Mouse (Mus musculus) forebrain, embryonic 11.5 days (tissue): ENCODE measurements around the gene Wdr4. TPM values are rescaled to one million over a fixed set of nuclear protein-coding genes. Genes with fewer than 3 reads are reported as not detected.

Experiments used
- ATAC-seq: fragments of 200-750 bp; cut with Nextera tagmentation; replicated peaks from 2 replicates; pipeline ENCODE4 v1.8.0; 2017; ENCODE audit warnings: moderate TSS enrichment; ENCODE audit not compliant: low FRiP score
- DNase-seq: peaks from one replicate; pipeline ENCODE4 v3.0.0-alpha.2; 2017; ENCODE audit warnings: low spot score
- H3K27ac ChIP-seq: fragments of 300-500 bp; sonication (generic); 2 replicates; pipeline ENCODE4 v1.5.1; 2014; ENCODE audit warnings: low read depth, low read length
- H3K27me3 ChIP-seq: fragments of 300-500 bp; sonication (generic); 2 replicates; pipeline ENCODE4 v1.6.1; 2014; ENCODE audit warnings: mild to moderate bottlenecking, low read length, mixed read lengths; ENCODE audit not compliant: control insufficient read depth, insufficient read depth
- H3K36me3 ChIP-seq: fragments of 300-500 bp; sonication (generic); 2 replicates; pipeline ENCODE4 v1.6.1; 2014; ENCODE audit warnings: mild to moderate bottlenecking, low read length, moderate library complexity, mixed read lengths; ENCODE audit not compliant: control insufficient read depth, insufficient read depth
- H3K4me1 ChIP-seq: fragments of 300-500 bp; sonication (generic); replicated peaks from 2 replicates; pipeline ENCODE4 v1.6.1; 2014; ENCODE audit warnings: low read length, mixed read lengths; ENCODE audit not compliant: control insufficient read depth, insufficient read depth
- H3K4me2 ChIP-seq: fragments of 300-500 bp; sonication (generic); 2 replicates; pipeline ENCODE4 v1.6.1; 2014; ENCODE audit warnings: low read depth, mild to moderate bottlenecking, low read length, moderate library complexity, mixed read lengths; ENCODE audit not compliant: severe bottlenecking
- H3K4me3 ChIP-seq: fragments of 300-500 bp; sonication (generic); 2 replicates; pipeline ENCODE4 v1.5.1; 2014; ENCODE audit warnings: low read depth, low read length
- H3K9ac ChIP-seq: fragments of 300-500 bp; sonication (generic); 2 replicates; pipeline ENCODE4 v1.6.1; 2014; ENCODE audit warnings: low read length
- H3K9me3 ChIP-seq: fragments of 300-500 bp; sonication (generic); 2 replicates; pipeline ENCODE4 v1.6.1; 2016; ENCODE audit warnings: low read length, mixed read lengths; ENCODE audit not compliant: control insufficient read depth
- WGBS: fragments of 180-500 bp; shearing (Covaris S2); extraction: QIAGEN DNeasy Blood & Tissue Kit; methylation state at CpG from one replicate; pipeline ENCODE4 v1.1.7; 2014; 5-methylcytosine and 5-hydroxymethylcytosine counted together
- polyA plus RNA-seq: library from polyadenylated mRNA; unstranded; fragments of >200 nt; fragmentation: Nextera tagmentation; extraction: Ambion mirVana; gene quantifications from 2 replicates; pipeline ENCODE4 v1.2.1, GENCODE M21; 2014

The Wdr4 gene
- polyA plus RNA-seq, 1 experiment from 2014 or later, result 48.9 TPM

- no peak overlapping the region for H3K4me2 ChIP-seq
- DNase-seq (no peak), ATAC-seq (no peak)
- H3K9me3 ChIP-seq, result no peaks in the 10 kb centered on the region
- no peak overlapping the region for H3K4me3 ChIP-seq
- H3K27ac ChIP-seq, result no peak overlapping the region
- no peak overlapping the region for H3K9ac ChIP-seq
- no peaks in the 10 kb centered on the region for H3K27me3 ChIP-seq
- peaks cover 2% of the 10 kb centered on the region for H3K4me1 ChIP-seq
- peaks cover 3% of the 10 kb centered on the region; the same call in 1 of the 2 replicates for H3K36me3 ChIP-seq
- WGBS, result 80% methylated on average over 6 of the region's 6 CpGs
These were observed 45.4 kb downstream of the Wdr4 start for GRCm38 (mm10) chr17:31474388-31474787.

GRCm38 (mm10) chr17:31470766-31471418, 48.9 kb downstream of the Wdr4 start:
- no peak overlapping the region for H3K9ac ChIP-seq
- ATAC-seq, result no peak
- H3K4me3 ChIP-seq, result no peak overlapping the region
- no peak for DNase-seq
- H3K27ac ChIP-seq, result no peak overlapping the region
- H3K27me3 ChIP-seq, result no peaks in the 10 kb centered on the region
- H3K36me3 ChIP-seq, result peaks cover 12% of the 10 kb centered on the region; the same call in 1 of the 2 replicates
- peaks cover 2% of the 10 kb centered on the region for H3K4me1 ChIP-seq
- H3K4me2 ChIP-seq, result no peak overlapping the region
- WGBS, result 66% methylated on average over 5 of the region's 5 CpGs
- H3K9me3 ChIP-seq, result no peaks in the 10 kb centered on the region

- Histone ChIP-seq H3K27ac (no peak overlapping the region), H3K4me3 (no peak overlapping the region), H3K27me3 (no peaks in the 10 kb centered on the region), H3K4me2 (no peak overlapping the region), H3K36me3 (peaks cover 12% of the 10 kb centered on the region; the same call in 1 of the 2 replicates), H3K9ac (no peak overlapping the region), H3K9me3 (no peaks in the 10 kb centered on the region), H3K4me1 (peaks cover 2% of the 10 kb centered on the region)
- ATAC-seq, result no peak
- no peak for DNase-seq
- WGBS, result 75% methylated on average over 5 of the region's 5 CpGs
These were observed 51.3 kb downstream of the Wdr4 start for GRCm38 (mm10) chr17:31468496-31468895.

- no peak overlapping the region for H3K27ac ChIP-seq
- peaks cover 12% of the 10 kb centered on the region; the same call in 1 of the 2 replicates for H3K36me3 ChIP-seq
- no peaks in the 10 kb centered on the region for H3K27me3 ChIP-seq
- no peaks in the 10 kb centered on the region for H3K9me3 ChIP-seq
- ATAC-seq (no peak), DNase-seq (no peak)
- no peak overlapping the region for H3K9ac ChIP-seq
- peaks cover 2% of the 10 kb centered on the region for H3K4me1 ChIP-seq
- no peak overlapping the region for H3K4me3 ChIP-seq
- WGBS, result 89% methylated on average over 3 of the region's 3 CpGs
- H3K4me2 ChIP-seq, result no peak overlapping the region
These were observed 52.9 kb downstream of the Wdr4 start for GRCm38 (mm10) chr17:31466854-31467253.

GRCm38 (mm10) chr17:31462506-31462905, 57.3 kb downstream of the Wdr4 start:
- H3K9ac ChIP-seq, result no peak overlapping the region
- no peak overlapping the region for H3K27ac ChIP-seq
- H3K27me3 ChIP-seq, result no peaks in the 10 kb centered on the region
- ATAC-seq (no peak), DNase-seq (no peak)
- H3K4me1 ChIP-seq, result no peaks in the 10 kb centered on the region
- H3K36me3 ChIP-seq, result peaks cover 9% of the 10 kb centered on the region; the same call in 1 of the 2 replicates
- WGBS, result 84% methylated on average over 2 of the region's 2 CpGs
- no peaks in the 10 kb centered on the region for H3K9me3 ChIP-seq
- H3K4me3 ChIP-seq, result no peak overlapping the region
- H3K4me2 ChIP-seq, result no peak overlapping the region

GRCm38 (mm10) chr17:31460416-31460815, 59.4 kb downstream of the Wdr4 start:
- Histone ChIP-seq H3K36me3 (no peaks in the 10 kb centered on the region; the same call in 1 of the 2 replicates), H3K4me2 (no peak overlapping the region), H3K27ac (no peak overlapping the region), H3K4me3 (no peak overlapping the region), H3K9me3 (no peaks in the 10 kb centered on the region), H3K9ac (no peak overlapping the region), H3K4me1 (no peaks in the 10 kb centered on the region), H3K27me3 (no peaks in the 10 kb centered on the region)
- WGBS, result 75% methylated on average over 4 of the region's 4 CpGs
- ATAC-seq, result no peak
- no peak for DNase-seq

GRCm38 (mm10) chr17:31456723-31457567, 62.8 kb downstream of the Wdr4 start:
- Histone ChIP-seq H3K4me1 (no peaks in the 10 kb centered on the region), H3K27ac (no peak overlapping the region), H3K9me3 (no peaks in the 10 kb centered on the region), H3K9ac (no peak overlapping the region), H3K4me3 (no peak overlapping the region), H3K4me2 (no peak overlapping the region), H3K27me3 (no peaks in the 10 kb centered on the region), H3K36me3 (no peaks in the 10 kb centered on the region; the same call in 1 of the 2 replicates)
- WGBS, result 82% methylated on average over 18 of the region's 18 CpGs
- DNase-seq (no peak), ATAC-seq (no peak)

GRCm38 (mm10) chr17:31454056-31454455, 65.7 kb downstream of the Wdr4 start:
- no peak overlapping the region for H3K27ac ChIP-seq
- no peaks in the 10 kb centered on the region for H3K9me3 ChIP-seq
- H3K27me3 ChIP-seq, result no peaks in the 10 kb centered on the region
- no peak overlapping the region for H3K9ac ChIP-seq
- H3K36me3 ChIP-seq, result no peaks in the 10 kb centered on the region; the same call in 1 of the 2 replicates
- no peak for DNase-seq
- no peaks in the 10 kb centered on the region; the same call in 1 of the 2 replicates for H3K4me1 ChIP-seq
- WGBS, result 89% methylated on average over 9 of the region's 9 CpGs
- ATAC-seq, result no peak
- H3K4me2 ChIP-seq, result no peak overlapping the region
- H3K4me3 ChIP-seq, result no peak overlapping the region
